Mouse (Mus musculus) G1E (cell line): ENCODE measurements around the gene Rnf150.

ENCODE experiments used
- CTCF ChIP-seq: IDR thresholded peaks from 2 replicates; pipeline ENCODE4 v1.5.1; 2012; ENCODE audit warnings: low read depth, low read length, inconsistent platforms, mixed read lengths
- GATA1 ChIP-seq: IDR thresholded peaks from 2 replicates; pipeline ENCODE4 v1.6.1; 2012; ENCODE audit warnings: borderline replicate concordance, low read length, inconsistent platforms, mixed read lengths
- GATA2 ChIP-seq: IDR thresholded peaks from 2 replicates; pipeline ENCODE4 v1.6.1; 2012; ENCODE audit warnings: low read depth, low read length, inconsistent platforms, borderline replicate concordance
- TAL1 ChIP-seq: conservative IDR thresholded peaks from 2 replicates; pipeline ENCODE4 v1.6.1; 2012; ENCODE audit warnings: low read depth, low read length, inconsistent platforms, mixed read lengths

GRCm38 (mm10) chr8:82920124-82920523 is 57.0 kb downstream of the Rnf150 start:
- no peak for TF ChIP-seq CTCF
- TF ChIP-seq GATA1: no peak
- no peak for TF ChIP-seq GATA2
- TF ChIP-seq TAL1: no peak
